Mouse (Mus musculus): ENCODE data around the gene Rpl19. TPM values are rescaled to one million over a fixed set of nuclear protein-coding genes. Genes with fewer than 3 reads are reported as not detected.

The Rpl19 gene
- polyA plus RNA-seq, 1 experiment from 2014 or later, result 689 TPM

DNA sequence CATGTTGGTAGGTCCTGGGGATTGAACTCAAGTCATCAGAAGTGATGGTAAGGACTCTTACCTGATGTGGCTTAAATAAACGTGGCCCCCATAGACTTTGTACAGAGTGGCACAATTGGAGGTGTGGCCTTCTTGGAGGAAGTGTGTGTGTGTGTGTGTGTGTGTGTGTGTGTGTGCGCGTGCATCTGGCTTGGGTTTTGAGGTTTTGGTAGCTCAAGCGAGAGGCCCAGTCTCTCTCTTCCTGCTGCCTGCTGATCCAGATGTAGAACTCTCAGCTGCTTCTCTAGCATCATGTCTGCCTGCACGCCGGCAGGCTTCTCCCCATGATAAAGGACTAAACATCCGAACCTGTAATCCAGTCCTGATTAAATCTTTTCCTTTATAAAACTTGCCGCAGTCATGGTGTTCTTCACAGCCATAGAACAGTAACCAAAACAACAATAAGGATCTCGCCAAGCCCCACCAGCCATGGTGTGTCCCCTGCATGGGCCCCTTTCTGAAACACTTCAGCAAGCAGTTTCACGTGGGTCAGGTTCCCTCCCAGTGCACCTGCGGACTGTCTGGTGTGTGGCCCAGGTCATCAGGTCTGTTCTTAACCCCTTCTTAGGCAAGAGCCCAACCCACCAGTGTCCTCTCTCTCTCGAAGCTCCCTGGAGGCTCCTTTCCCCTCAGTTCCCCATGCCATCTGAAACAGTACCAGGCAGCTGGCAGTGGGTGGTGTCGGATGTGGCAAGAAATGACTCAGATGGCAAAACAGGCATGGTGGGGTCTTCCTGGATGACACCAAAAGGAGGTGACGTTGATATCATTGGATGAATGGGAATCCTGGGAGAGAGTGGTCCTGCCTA, 23.4 kb downstream of the Rpl19 start:
- H3K27ac ChIP-seq, result no peak overlapping the region
- peaks cover 42% of the 10 kb centered on the region for H3K4me1 ChIP-seq (replicated peaks)
- WGBS, result 75% methylated on average over 14 of the region's 14 CpGs
- ATAC-seq (ENCODE audit: low FRiP score), result no peak
- no peaks in the 10 kb centered on the region for H3K36me3 ChIP-seq
- no peak overlapping the region for H3K4me3 ChIP-seq
- H3K9me3 ChIP-seq, result no peaks in the 10 kb centered on the region
- peaks cover 60% of the 10 kb centered on the region for H3K27me3 ChIP-seq
- H3K4me2 ChIP-seq, result no peak overlapping the region
- H3K9ac ChIP-seq, result no peak overlapping the region

DNA sequence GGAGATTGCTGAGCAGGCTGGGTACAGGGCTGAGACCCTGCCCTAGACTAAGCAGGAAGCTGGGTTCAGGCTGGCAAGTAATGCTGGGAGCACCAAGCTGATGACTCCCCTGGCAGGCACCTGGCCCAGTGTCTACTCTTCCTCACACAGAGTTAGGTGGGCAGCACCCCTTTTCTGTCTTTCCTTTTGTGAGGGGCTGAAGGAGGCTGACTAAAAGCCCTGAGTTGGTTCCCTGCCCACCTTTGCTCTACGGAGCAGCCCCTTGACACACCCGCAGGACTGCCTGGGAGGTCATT, 24.0 kb downstream of the Rpl19 start:
- peaks cover 66% of the 10 kb centered on the region for H3K27me3 ChIP-seq
- H3K4me2 ChIP-seq, result no peak overlapping the region
- H3K9me3 ChIP-seq, result no peaks in the 10 kb centered on the region
- no peak overlapping the region for H3K27ac ChIP-seq
- H3K36me3 ChIP-seq, result no peaks in the 10 kb centered on the region
- H3K4me3 ChIP-seq, result no peak overlapping the region
- no peak for ATAC-seq (ENCODE audit: low FRiP score)
- H3K9ac ChIP-seq, result no peak overlapping the region
- H3K4me1 ChIP-seq (replicated peaks), result peaks cover 42% of the 10 kb centered on the region
- 17% methylated on average over 2 of the region's 2 CpGs for WGBS

DNA sequence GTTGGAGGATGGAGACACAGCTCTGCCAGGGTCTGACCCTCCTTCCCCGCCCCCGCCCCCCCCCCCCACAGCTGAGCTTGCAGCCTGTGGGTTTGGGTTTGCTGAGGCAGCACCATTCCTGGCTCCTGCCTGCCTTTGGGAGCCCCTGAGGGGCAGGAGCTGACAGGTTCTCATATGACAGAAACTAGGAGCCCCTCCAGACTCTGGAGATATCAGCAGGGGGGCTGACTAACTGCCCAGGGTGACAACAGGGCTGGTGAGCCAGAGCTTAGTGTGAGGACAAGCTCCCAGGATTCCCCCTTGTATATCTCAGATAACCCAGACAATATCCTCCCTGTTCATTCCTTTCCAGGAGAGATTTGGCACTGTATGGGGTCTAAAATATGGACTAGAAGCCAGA, 24.4 kb downstream of the Rpl19 start:
- H3K9me3 ChIP-seq, result no peaks in the 10 kb centered on the region
- H3K9ac ChIP-seq, result no peak overlapping the region
- no peak overlapping the region for H3K4me2 ChIP-seq
- no peaks in the 10 kb centered on the region for H3K36me3 ChIP-seq
- ATAC-seq (ENCODE audit: low FRiP score), result no peak
- peaks cover 42% of the 10 kb centered on the region for H3K4me1 ChIP-seq (replicated peaks)
- H3K27me3 ChIP-seq, result peaks cover 68% of the 10 kb centered on the region
- no peak overlapping the region for H3K4me3 ChIP-seq
- no peak overlapping the region for H3K27ac ChIP-seq
- WGBS, result 20% methylated on average over 1 of the region's 2 CpGs

DNA sequence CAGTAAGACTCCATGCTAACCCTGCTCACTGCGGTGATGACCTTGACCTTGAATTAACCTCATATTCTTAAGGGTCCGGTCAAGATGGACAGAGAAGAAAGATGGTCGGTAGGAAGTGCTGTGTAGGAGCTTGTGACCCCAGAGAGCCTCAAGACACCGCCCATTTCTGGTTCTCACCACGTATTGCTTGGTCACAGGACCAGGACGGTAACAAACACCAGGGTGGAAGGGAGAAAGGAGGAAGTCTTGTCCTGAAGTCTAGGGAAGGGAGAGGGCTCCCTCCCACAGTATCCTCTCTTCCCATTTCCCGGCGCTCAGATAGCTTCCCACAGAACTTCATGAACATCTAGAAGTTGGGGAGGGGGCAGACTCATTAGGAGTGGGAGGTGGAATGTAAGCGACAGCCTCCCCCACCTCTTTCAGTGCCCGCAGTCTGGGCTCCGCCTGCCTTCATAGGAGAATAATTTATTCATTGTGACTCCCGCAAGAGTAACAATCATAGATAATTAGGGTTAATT, 25.2 kb downstream of the Rpl19 start:
- Histone ChIP-seq H3K9ac (peak overlapping the region; percentile 77), H3K27me3 (peaks cover 68% of the 10 kb centered on the region), H3K36me3 (no peaks in the 10 kb centered on the region), H3K27ac (no peak overlapping the region), H3K4me3 (peak overlapping the region; percentile 55), H3K4me2 (peak overlapping the region; percentile 69), H3K4me1 (replicated peaks) (peaks cover 42% of the 10 kb centered on the region), H3K9me3 (no peaks in the 10 kb centered on the region)
- 0 out of 2 replicates have a peak, but pooled peaks have one; percentile 6 for ATAC-seq (ENCODE audit: low FRiP score)
- 5% methylated on average over 12 of the region's 12 CpGs for WGBS

DNA sequence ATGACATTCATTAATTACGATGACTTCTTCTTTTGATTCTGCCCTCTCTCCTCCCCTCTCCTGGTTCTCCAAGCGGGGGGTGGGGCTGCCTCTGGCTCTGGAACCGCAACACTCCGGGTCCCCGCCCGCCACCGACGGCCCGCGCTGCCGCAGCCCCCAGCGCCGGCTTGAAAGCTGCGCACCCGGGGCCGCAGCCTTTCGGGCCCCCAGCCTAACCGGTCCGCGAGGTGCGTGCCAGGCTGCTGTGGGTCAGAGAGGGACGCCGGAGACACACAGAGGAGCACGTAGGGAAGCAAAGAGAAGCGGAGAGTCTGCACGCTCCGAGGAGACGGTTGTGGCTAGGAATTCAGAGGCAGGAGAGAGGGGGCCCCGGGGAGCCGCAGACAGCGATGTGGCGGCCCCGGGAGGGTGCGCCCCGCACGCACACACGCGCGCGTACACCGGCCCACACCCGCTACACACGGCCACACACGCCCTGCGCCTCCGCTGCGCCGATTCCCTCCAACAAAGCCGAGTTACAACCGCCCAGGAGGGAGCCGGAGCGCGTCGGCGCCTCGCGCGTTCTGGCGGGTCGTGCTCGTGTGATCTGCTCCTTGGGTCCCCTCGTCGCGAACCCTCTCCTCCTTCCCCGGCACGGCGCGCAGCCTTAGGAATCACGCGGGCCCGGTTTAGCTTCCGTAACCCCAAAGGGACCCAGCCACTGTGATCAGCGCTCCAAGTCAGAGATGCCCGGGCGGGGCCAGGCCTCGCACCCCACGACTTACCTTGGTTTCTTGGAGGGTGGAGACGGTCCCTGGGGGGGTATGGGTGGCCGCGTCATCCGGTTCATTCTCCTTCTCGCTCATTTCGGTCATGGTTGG, 25.8 kb downstream of the Rpl19 start:
- H3K36me3 ChIP-seq, result no peaks in the 10 kb centered on the region
- H3K4me1 ChIP-seq (replicated peaks), result peaks cover 44% of the 10 kb centered on the region
- H3K27me3 ChIP-seq, result peaks cover 68% of the 10 kb centered on the region
- H3K9ac ChIP-seq, result peak overlapping the region; percentile 77
- peak overlapping the region; percentile 55 for H3K4me3 ChIP-seq
- under 1% methylated on average over 79 of the region's 83 CpGs for WGBS
- peak overlapping the region; percentile 69 for H3K4me2 ChIP-seq
- H3K27ac ChIP-seq, result peak overlapping the region; percentile 67
- H3K9me3 ChIP-seq, result no peaks in the 10 kb centered on the region
- ATAC-seq (ENCODE audit: low FRiP score), result peak; percentile 34; the same call in 1 of the 2 replicates

DNA sequence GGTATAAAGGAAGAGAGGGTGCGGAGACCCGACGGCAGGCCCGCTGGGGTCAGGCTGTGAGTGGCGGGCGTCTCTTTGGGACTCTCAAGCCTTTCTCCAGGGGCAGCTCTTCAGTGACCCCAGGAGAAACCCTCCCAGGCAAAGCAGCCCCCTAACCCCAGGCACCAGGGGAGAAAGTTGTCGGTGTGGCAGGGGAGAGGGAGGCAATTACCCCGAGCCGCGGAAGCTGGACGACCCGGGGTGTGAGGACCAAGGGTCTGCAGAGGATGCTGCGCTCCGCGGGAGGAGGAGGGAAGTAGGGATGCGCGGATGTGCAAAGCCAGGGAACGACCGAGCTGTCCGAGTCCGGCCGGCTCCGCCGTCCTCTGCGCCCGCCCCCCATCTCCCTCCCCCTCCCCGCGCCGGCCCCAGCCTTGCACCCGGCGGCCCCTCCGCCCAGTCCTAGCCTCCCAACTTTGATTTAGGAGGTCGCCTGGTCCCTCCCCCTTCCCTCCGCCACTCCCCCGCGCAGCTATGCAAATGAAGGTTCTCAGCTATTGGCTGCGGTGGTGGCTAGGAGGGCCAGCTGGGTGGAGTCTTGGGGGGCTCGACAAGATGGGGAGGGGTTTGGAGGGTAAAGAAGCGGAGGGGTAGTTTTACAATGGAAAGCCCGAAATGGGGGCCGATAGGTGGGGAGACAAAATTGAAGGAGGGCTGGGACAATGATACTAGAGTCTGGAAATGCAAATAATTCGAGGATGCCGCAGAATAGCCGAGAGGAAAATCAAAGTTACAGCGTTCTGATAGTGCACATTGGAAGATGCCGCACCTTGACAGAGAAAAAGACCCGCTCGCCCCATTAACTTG, 26.7 kb downstream of the Rpl19 start, which contains the start of gene Stac2:
Gene Stac2, minus strand, starts transcription at position 474 of the 846 bp plus-strand sequence.
- no peaks in the 10 kb centered on the region for H3K36me3 ChIP-seq
- peak within 1 kb of the TSS; percentile 77 for H3K9ac ChIP-seq
- H3K4me3 ChIP-seq, result peak within 1 kb of the TSS; percentile 55
- H3K27ac ChIP-seq, result peak within 1 kb of the TSS; percentile 67
- peaks cover 63% of the 10 kb centered on the region for H3K27me3 ChIP-seq
- H3K9me3 ChIP-seq, result no peaks in the 10 kb centered on the region
- peaks cover 41% of the 10 kb centered on the region for H3K4me1 ChIP-seq (replicated peaks)
- 2% methylated on average over 39 of the region's 48 CpGs for WGBS
- ATAC-seq (ENCODE audit: low FRiP score), result peak; percentile 80
- peak within 1 kb of the TSS; percentile 69 for H3K4me2 ChIP-seq

DNA sequence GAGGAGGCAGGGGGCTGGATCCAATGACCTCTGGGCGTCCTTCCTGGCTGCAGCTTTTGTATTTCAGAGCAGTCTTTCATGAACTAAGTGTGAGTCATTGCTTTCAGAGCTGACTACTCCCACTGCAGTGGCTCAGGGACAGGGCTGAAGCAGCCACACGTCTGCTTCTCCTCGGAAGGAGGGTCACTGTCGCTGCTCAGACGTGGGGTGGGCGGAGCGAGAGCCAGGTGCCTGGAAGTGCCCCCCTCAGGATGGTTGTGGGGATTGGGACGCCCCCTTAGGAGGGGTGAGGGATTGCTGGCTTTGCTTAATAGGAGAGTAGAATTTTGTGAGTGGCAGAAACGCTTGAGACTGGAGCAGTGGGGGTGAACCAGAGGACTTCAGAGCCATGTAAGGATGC, 31.0 kb downstream of the Rpl19 start:
- Histone ChIP-seq H3K4me1 (replicated peaks) (peaks cover 33% of the 10 kb centered on the region), H3K27ac (no peak overlapping the region), H3K4me2 (no peak overlapping the region), H3K4me3 (no peak overlapping the region), H3K27me3 (peaks cover 27% of the 10 kb centered on the region), H3K36me3 (no peaks in the 10 kb centered on the region), H3K9ac (no peak overlapping the region), H3K9me3 (no peaks in the 10 kb centered on the region)
- WGBS, result 29% methylated on average over 9 of the region's 9 CpGs
- no peak for ATAC-seq (ENCODE audit: low FRiP score)

DNA sequence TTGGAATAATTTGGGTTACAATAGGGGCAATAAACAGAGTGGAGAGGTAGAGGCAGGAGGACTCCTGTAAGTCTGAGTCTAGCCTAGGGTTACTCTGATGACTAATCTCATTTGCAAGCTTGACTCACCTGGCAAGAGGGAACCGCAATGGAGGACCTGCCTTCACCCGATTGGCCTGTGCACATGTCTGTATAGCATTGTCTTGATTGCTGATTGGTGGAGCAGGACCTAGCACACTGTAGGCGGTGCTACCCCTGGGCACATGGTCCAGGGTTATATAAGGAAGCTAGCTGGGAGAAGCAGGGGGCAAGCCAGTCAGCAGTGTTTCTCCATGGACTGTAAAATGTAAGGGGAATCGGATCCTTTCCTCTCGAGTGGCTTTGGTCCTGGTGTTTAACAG, 31.5 kb downstream of the Rpl19 start:
- H3K9ac ChIP-seq, result no peak overlapping the region
- WGBS, result 84% methylated on average over 5 of the region's 5 CpGs
- H3K4me3 ChIP-seq, result no peak overlapping the region
- ATAC-seq (ENCODE audit: low FRiP score), result no peak
- H3K27me3 ChIP-seq, result peaks cover 22% of the 10 kb centered on the region
- no peaks in the 10 kb centered on the region for H3K9me3 ChIP-seq
- no peak overlapping the region for H3K4me2 ChIP-seq
- no peaks in the 10 kb centered on the region for H3K36me3 ChIP-seq
- H3K4me1 ChIP-seq (replicated peaks), result peaks cover 28% of the 10 kb centered on the region
- no peak overlapping the region for H3K27ac ChIP-seq

DNA sequence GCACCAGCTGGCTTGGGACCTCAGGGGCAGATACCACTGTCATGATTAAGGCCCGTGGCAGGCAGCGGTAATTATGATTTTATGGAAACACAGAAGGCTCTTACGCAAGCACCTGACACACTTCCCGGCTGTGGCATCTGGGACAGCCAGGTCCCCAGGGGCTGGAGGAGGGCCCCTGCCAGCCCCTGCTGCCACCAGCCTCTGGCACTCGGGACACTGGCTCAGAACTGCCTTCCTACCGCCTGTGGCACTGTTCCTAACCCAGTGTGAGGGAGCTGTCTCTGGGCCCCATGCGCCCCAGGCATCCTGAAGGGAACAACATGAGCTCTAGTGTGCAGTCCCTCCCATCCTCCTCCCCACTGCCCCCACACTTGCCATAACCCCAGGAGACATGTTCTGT, 33.2 kb downstream of the Rpl19 start:
- Histone ChIP-seq H3K36me3 (no peaks in the 10 kb centered on the region), H3K4me2 (no peak overlapping the region), H3K9ac (peak overlapping the region; percentile 46; the same call in 1 of the 2 replicates), H3K27ac (peak overlapping the region; percentile 18; the same call in 1 of the 2 replicates), H3K9me3 (no peaks in the 10 kb centered on the region), H3K4me3 (no peak overlapping the region), H3K27me3 (peaks cover 14% of the 10 kb centered on the region), H3K4me1 (replicated peaks) (peaks cover 21% of the 10 kb centered on the region)
- WGBS, result 26% methylated on average over 7 of the region's 7 CpGs
- ATAC-seq (ENCODE audit: low FRiP score), result 0 out of 2 replicates have a peak, but pooled peaks have one; percentile 42

DNA sequence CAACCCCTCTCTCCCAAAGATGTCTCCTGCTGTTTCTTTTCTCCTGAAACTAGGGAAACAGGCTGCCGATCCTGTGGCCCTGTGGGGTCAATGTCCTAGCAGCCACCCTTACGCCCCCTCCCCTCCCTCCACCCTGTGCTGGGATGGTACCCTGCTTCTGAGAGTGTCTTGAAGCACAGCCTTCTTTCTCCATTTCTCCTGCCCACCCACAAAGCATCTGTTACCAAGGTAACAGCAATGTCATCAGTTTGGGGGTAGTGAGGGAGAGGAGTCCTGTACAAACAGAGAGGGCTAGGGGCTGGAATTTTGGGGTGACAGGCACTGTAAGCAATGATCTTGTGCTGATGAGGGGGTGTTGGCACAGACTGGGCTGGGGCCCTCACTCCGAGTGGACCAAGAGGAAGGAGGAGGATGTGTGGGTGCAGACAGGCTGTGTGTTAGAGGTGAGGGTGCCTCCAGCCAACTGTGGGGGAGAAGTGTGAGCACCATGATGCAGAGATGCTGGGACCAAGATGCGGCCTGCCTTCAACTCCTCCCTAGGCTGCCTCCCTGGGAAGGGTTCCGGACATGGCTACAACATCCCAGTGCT, 33.7 kb downstream of the Rpl19 start:
- ATAC-seq (ENCODE audit: low FRiP score), result 0 out of 2 replicates have a peak, but pooled peaks have one; percentile 13
- no peak overlapping the region for H3K4me3 ChIP-seq

DNA sequence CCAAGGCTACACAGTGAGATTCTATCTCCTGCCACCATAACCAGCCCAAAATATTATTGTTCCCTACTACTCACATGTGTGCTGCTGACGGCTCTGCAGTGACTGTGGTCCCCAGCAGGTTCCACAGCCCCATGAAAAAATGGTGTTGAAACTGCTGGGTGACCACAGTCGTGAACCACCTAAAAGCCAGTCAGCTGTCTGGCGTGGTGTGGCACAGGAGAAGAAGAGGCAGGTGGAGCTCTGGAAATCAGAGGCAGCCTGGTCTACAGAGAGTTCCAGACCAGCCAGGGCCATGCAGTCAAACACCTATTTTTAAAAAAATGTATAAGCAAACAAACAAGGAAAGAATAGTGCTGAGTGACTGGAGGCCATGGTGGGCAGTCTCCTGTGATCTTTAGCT, 34.9 kb downstream of the Rpl19 start:
- Histone ChIP-seq H3K4me1 (replicated peaks) (peaks cover 21% of the 10 kb centered on the region), H3K9ac (no peak overlapping the region), H3K27ac (no peak overlapping the region), H3K4me3 (no peak overlapping the region), H3K27me3 (0 out of 2 replicates have a peak, but pooled peaks cover 5% of the 10 kb centered on the region), H3K4me2 (no peak overlapping the region), H3K9me3 (no peaks in the 10 kb centered on the region), H3K36me3 (no peaks in the 10 kb centered on the region)
- ATAC-seq (ENCODE audit: low FRiP score), result no peak
- WGBS, result 78% methylated on average over 3 of the region's 3 CpGs

More for the DNA sequence above, 33.7 kb downstream of the Rpl19 start:
- H3K27me3 ChIP-seq, result peaks cover 10% of the 10 kb centered on the region
- no peak overlapping the region for H3K27ac ChIP-seq
- H3K4me2 ChIP-seq, result no peak overlapping the region
- H3K9ac ChIP-seq, result peak overlapping the region; percentile 46; the same call in 1 of the 2 replicates
- H3K4me1 ChIP-seq (replicated peaks), result peaks cover 21% of the 10 kb centered on the region
- H3K9me3 ChIP-seq, result no peaks in the 10 kb centered on the region
- H3K36me3 ChIP-seq, result no peaks in the 10 kb centered on the region
- WGBS, result 65% methylated on average over 5 of the region's 5 CpGs

All from hindbrain, embryonic 13.5 days (tissue).